Mouse (Mus musculus) stomach, postnatal 0 days (tissue): ENCODE data around the gene Rab11fip5. TPM values are rescaled to one million over a fixed set of nuclear protein-coding genes. Genes with fewer than 3 reads are reported as not detected.

Source experiments
- ATAC-seq: fragments of 200-750 bp; cut with Nextera tagmentation; 2 replicates; pipeline ENCODE4 v1.8.0; 2017; ENCODE audit not compliant: low FRiP score, low TSS enrichment
- DNase-seq: peaks from one replicate; pipeline ENCODE4 v3.0.0-alpha.2; 2016; ENCODE audit warnings: low spot score
- H3K27ac ChIP-seq: fragments of 300-500 bp; sonication (generic); replicated peaks from 2 replicates; pipeline ENCODE4 v1.5.1; 2014; ENCODE audit warnings: mild to moderate bottlenecking, control low read depth
- H3K27me3 ChIP-seq: fragments of 300-500 bp; sonication (generic); 2 replicates; pipeline ENCODE4 v1.6.1; 2014; ENCODE audit warnings: low read length; ENCODE audit not compliant: control insufficient read depth, insufficient read depth
- H3K36me3 ChIP-seq: fragments of 300-500 bp; sonication (generic); 2 replicates; pipeline ENCODE4 v1.6.1; 2014; ENCODE audit warnings: low read length, mixed read lengths; ENCODE audit not compliant: control insufficient read depth, insufficient read depth
- H3K4me1 ChIP-seq: fragments of 300-500 bp; sonication (generic); replicated peaks from 2 replicates; pipeline ENCODE4 v1.6.1; 2014; ENCODE audit warnings: antibody characterized with exemption; ENCODE audit not compliant: control insufficient read depth, insufficient read depth
- H3K4me2 ChIP-seq: fragments of 300-500 bp; sonication (generic); replicated peaks from 2 replicates; pipeline ENCODE4 v1.6.1; 2014; ENCODE audit warnings: low read depth, mild to moderate bottlenecking, control low read depth, moderate library complexity
- H3K4me3 ChIP-seq: fragments of 300-500 bp; sonication (generic); 2 replicates; pipeline ENCODE4 v1.5.1; 2014; ENCODE audit warnings: low read depth, low read length, control low read depth
- H3K9ac ChIP-seq: fragments of 300-500 bp; sonication (generic); 2 replicates; pipeline ENCODE4 v1.6.1; 2014; ENCODE audit warnings: mild to moderate bottlenecking, low read length, control low read depth, mixed read lengths
- H3K9me3 ChIP-seq: fragments of 300-500 bp; sonication (generic); 2 replicates; pipeline ENCODE4 v1.6.1; 2016; ENCODE audit warnings: low read length; ENCODE audit not compliant: control insufficient read depth
- CTCF ChIP-seq: IDR thresholded peaks from 2 replicates; pipeline ENCODE4 v1.5.1; 2016; ENCODE audit warnings: antibody characterized with exemption, low read depth, mild to moderate bottlenecking, moderate library complexity
- EP300 ChIP-seq: optimal IDR thresholded peaks from 2 replicates; pipeline ENCODE3; 2016; ENCODE audit warnings: antibody characterized with exemption
- WGBS: fragments of 180-500 bp; shearing (Covaris S2); extraction: QIAGEN DNeasy Blood & Tissue Kit; methylation state at CpG from one replicate; pipeline ENCODE4 v1.1.7; 2014; 5-methylcytosine and 5-hydroxymethylcytosine counted together
- polyA plus RNA-seq: library from polyadenylated mRNA; unstranded; fragments of >200 nt; fragmentation: Nextera tagmentation; extraction: Ambion mirVana; gene quantifications from 2 replicates; pipeline ENCODE4 v1.2.1, GENCODE M21; 2015

Rab11fip5 gene
- polyA plus RNA-seq, 1 experiment from 2014 or later = 7.6 TPM

DNA sequence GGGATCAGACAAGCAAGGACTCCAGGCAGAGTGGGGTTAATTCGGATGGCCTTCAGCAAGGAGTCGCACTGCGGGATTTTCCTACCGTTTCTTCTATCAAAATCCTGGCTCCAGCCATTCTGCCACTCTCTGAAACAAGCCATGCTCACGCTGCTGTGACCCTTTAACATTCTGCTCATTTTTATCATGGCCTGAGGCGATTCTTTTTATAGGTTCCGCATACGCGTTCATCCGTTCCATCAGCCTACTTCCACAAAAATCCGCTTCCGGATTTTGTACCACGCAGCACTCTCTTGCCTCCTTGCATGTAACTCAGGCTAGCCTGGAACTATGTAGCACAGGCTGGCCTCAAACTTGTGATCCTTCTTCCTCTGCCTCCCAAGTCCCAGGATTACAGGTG, 40.7 kb downstream of the Rab11fip5 start:
- WGBS = 3% methylated on average over 13 of the region's 13 CpGs
- no peak for ATAC-seq
- peak; percentile 25 for DNase-seq
- Histone ChIP-seq H3K27me3 (no peaks in the 10 kb centered on the region), H3K27ac (peak overlapping the region; percentile 95), H3K4me1 (peaks cover 3% of the 10 kb centered on the region; the same call in 1 of the 2 replicates), H3K4me2 (peak overlapping the region; percentile 98), H3K9me3 (no peaks in the 10 kb centered on the region), H3K36me3 (0 out of 2 replicates have a peak, but pooled peaks cover 3% of the 10 kb centered on the region), H3K4me3 (peak overlapping the region; percentile 68), H3K9ac (peak overlapping the region; percentile 51; the same call in 1 of the 2 replicates)
- TF ChIP-seq EP300 (no peak), CTCF (no peak)

DNA sequence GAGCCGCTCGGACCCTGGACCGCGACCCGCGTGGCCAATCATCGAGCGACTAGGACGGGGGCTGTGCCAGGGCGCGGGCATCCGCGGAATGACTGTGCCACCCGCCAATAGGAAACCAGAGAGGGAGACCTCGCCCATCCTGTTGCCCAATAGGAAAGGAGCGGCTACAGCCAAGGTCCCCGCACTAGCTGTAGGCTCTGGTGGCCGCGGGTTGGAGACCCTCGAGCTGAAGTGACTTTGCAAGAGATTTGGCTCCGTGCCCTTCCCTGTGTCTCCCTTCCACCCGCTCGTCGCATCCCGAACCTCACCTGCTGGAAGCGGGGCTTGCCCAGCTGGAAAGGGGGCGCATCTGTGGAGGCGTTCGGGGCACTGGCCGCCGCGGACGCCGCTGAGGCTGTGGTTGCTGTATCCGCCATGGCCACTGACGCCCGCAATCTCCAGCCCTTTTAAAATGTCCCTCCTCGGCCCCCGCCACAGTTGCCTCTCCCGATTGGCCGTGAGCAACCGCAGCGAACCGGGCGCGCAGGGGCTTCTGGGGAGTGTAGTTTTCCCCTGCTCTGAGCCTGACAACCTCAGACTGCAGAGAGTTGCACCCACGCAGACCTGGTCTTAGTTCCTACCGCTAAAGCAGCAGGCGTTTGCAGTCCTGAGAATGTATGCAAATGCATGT, 41.3 kb downstream of the Rab11fip5 start, which contains the start of gene Sfxn5:
TSS of gene Sfxn5 (minus strand) at position 423 of the 670 bp plus-strand sequence.
- ATAC-seq (peak; percentile 94), DNase-seq (peak; percentile 96)
- Histone ChIP-seq H3K36me3 (0 out of 2 replicates have a peak, but pooled peaks cover 3% of the 10 kb centered on the region), H3K4me1 (peaks cover 3% of the 10 kb centered on the region; the same call in 1 of the 2 replicates), H3K27me3 (no peaks in the 10 kb centered on the region), H3K4me3 (peak within 1 kb of the TSS; percentile 68), H3K27ac (peak within 1 kb of the TSS; percentile 95), H3K9me3 (no peaks in the 10 kb centered on the region), H3K4me2 (peak within 1 kb of the TSS; percentile 98), H3K9ac (peak within 1 kb of the TSS; percentile 81)
- WGBS = under 1% methylated on average over 49 of the region's 49 CpGs
- no peak; the same call in 1 of the 2 replicates for TF ChIP-seq CTCF
- no peak for TF ChIP-seq EP300

GRCm38 (mm10) chr6:85332351-85332999, 42.0 kb downstream of the Rab11fip5 start:
- peak overlapping the region; percentile 98 for H3K4me2 ChIP-seq
- DNase-seq (no peak), ATAC-seq (peak; percentile 46)
- no peaks in the 10 kb centered on the region for H3K36me3 ChIP-seq
- H3K27me3 ChIP-seq = no peaks in the 10 kb centered on the region
- WGBS = under 1% methylated on average over 40 of the region's 41 CpGs
- H3K27ac ChIP-seq = peak overlapping the region; percentile 95
- TF ChIP-seq EP300 (no peak), CTCF (no peak; the same call in 1 of the 2 replicates)
- peaks cover 3% of the 10 kb centered on the region; the same call in 1 of the 2 replicates for H3K4me1 ChIP-seq
- peak overlapping the region; percentile 81 for H3K9ac ChIP-seq
- peak overlapping the region; percentile 68 for H3K4me3 ChIP-seq
- H3K9me3 ChIP-seq = no peaks in the 10 kb centered on the region

DNA sequence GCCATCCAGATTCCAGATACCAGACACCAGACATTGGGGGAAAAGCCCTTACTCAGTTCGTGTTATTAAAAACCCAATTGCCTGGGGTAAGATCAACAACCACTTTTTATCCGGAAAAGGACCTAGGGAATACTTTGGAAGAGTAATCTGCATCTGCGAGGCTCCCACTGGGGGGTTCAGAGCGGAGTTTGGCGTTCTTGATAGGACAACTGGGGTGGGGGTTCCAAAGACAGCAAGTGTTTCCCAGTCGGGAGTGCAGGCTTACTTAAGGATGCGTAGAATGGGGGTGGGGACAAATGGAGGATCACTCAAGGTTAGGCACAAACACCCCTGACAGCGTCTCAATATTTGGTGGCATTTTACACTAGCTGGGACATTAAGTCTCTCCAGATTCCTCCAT, 42.7 kb downstream of the Rab11fip5 start:
- Histone ChIP-seq H3K27ac (peak overlapping the region; percentile 53), H3K27me3 (no peaks in the 10 kb centered on the region), H3K4me2 (peak overlapping the region; percentile 98), H3K9me3 (no peaks in the 10 kb centered on the region), H3K9ac (no peak overlapping the region), H3K36me3 (no peaks in the 10 kb centered on the region), H3K4me1 (peaks cover 3% of the 10 kb centered on the region; the same call in 1 of the 2 replicates), H3K4me3 (peak overlapping the region; percentile 68)
- TF ChIP-seq EP300 (no peak), CTCF (no peak)
- 15% methylated on average over 8 of the region's 8 CpGs for WGBS
- DNase-seq = no peak
- no peak for ATAC-seq

- Histone ChIP-seq H3K27me3 (no peaks in the 10 kb centered on the region), H3K4me2 (no peak overlapping the region), H3K4me1 (peaks cover 3% of the 10 kb centered on the region; the same call in 1 of the 2 replicates), H3K9ac (no peak overlapping the region), H3K27ac (peak overlapping the region; percentile 53), H3K9me3 (no peaks in the 10 kb centered on the region), H3K36me3 (no peaks in the 10 kb centered on the region), H3K4me3 (no peak overlapping the region)
- 21% methylated on average over 6 of the region's 6 CpGs for WGBS
- ATAC-seq (peak; percentile 75), DNase-seq (peak; percentile 76)
- TF ChIP-seq CTCF (no peak), EP300 (no peak)
Measured at GRCm38 (mm10) chr6:85331221-85331735, 43.2 kb downstream of the Rab11fip5 start.
